Mouse (Mus musculus) heart, embryonic 16.5 days (tissue): ENCODE measurements at regions not wholly inside any gene's neighbourhood (a gene's known extent, or its start where the extent isn't known, plus 50 kb on each side); places are given as distances from the start of the nearest gene placed in this dataset.

Source experiments
- ATAC-seq: fragments of 200-750 bp; cut with Nextera tagmentation; replicated peaks from 2 replicates; pipeline ENCODE4 v1.8.0; 2017; ENCODE audit warnings: moderate number of reproducible peaks; ENCODE audit not compliant: insufficient read depth, low FRiP score; ENCODE audit errors: extremely low read depth
- H3K27ac ChIP-seq: fragments of 300-500 bp; sonication (generic); 2 replicates; pipeline ENCODE4 v1.5.1; 2014; ENCODE audit warnings: mild to moderate bottlenecking, low read length, control low read depth, moderate library complexity
- H3K27me3 ChIP-seq: fragments of 300-500 bp; sonication (generic); 2 replicates; pipeline ENCODE4 v1.6.1; 2014; ENCODE audit warnings: low read length, mixed read lengths; ENCODE audit not compliant: control insufficient read depth, insufficient read depth
- H3K36me3 ChIP-seq: fragments of 300-500 bp; sonication (generic); 2 replicates; pipeline ENCODE4 v1.6.1; 2014; ENCODE audit not compliant: control insufficient read depth, insufficient read depth
- H3K4me1 ChIP-seq: fragments of 300-500 bp; sonication (generic); 2 replicates; pipeline ENCODE4 v1.6.1; 2014; ENCODE audit warnings: low read length, mixed read lengths; ENCODE audit not compliant: control insufficient read depth, insufficient read depth
- H3K4me2 ChIP-seq: fragments of 300-500 bp; sonication (generic); 2 replicates; pipeline ENCODE4 v1.6.1; 2014; ENCODE audit warnings: low read depth, mild to moderate bottlenecking, control low read depth, low read length
- H3K4me3 ChIP-seq: fragments of 300-500 bp; sonication (generic); 2 replicates; pipeline ENCODE4 v1.5.1; 2014; ENCODE audit warnings: mild to moderate bottlenecking, control low read depth, low read length
- H3K9ac ChIP-seq: fragments of 300-500 bp; sonication (generic); 2 replicates; pipeline ENCODE4 v1.6.1; 2014; ENCODE audit warnings: low read length, control low read depth
- H3K9me3 ChIP-seq: fragments of 300-500 bp; sonication (generic); replicated peaks from 2 replicates; pipeline ENCODE4 v1.6.1; 2016; ENCODE audit warnings: low read length; ENCODE audit not compliant: control insufficient read depth
- WGBS: fragments of 180-500 bp; shearing (Covaris S2); extraction: QIAGEN DNeasy Blood & Tissue Kit; methylation state at CpG from one replicate; pipeline ENCODE4 v1.1.7; 2014; 5-methylcytosine and 5-hydroxymethylcytosine counted together

DNA sequence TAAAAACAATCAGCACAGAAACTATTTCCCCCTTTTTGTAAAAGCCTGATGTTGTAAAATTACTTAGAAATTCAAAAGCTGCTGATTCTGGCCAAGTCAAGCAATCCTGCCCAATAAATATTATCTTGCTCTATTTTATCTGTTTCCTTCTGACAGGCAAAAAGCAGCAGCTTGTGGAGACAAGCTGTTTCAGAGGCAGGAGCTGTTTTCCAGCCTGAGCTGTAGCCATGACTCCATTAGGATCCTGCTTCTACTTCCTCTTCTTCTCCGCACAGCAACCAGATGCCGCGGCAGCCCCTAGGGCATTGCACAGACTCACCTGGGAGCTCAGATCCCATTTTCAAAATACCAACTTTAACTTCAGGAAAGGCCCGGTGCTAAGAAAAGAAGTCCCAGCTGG, 774.8 kb downstream of the Ryr2 start:
- H3K27me3 ChIP-seq, result no peaks in the 10 kb centered on the region
- 69% methylated on average over 4 of the region's 4 CpGs for WGBS
- no peak overlapping the region for H3K4me3 ChIP-seq
- H3K9ac ChIP-seq, result no peak overlapping the region
- no peaks in the 10 kb centered on the region for H3K36me3 ChIP-seq
- H3K4me1 ChIP-seq, result no peaks in the 10 kb centered on the region
- H3K9me3 ChIP-seq, result no peaks in the 10 kb centered on the region
- H3K4me2 ChIP-seq, result no peak overlapping the region
- ATAC-seq, result no peak
- H3K27ac ChIP-seq, result no peak overlapping the region

DNA sequence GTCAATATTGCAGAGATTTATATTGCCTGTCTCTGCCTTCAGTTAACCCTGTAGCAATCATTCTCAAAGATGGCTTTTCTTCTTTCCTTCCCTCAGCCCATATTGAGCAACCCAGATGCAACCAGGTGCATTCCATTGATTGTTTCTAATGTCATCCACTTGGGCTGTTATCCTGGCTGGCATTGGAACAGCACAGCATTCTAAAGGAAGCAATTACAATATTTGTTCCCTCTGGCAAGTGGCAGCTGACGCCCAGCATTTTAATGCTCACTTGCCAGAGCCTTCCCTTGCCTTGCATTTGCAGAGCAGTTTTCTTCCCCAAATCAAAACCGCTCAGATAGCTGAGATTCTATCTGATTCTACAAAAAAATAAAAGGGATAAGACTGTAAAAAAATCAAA, 798.0 kb downstream of the Ryr2 start:
- Histone ChIP-seq H3K27ac (no peak overlapping the region), H3K9me3 (peaks cover 3% of the 10 kb centered on the region), H3K27me3 (no peaks in the 10 kb centered on the region), H3K36me3 (no peaks in the 10 kb centered on the region), H3K4me1 (no peaks in the 10 kb centered on the region), H3K9ac (no peak overlapping the region), H3K4me2 (no peak overlapping the region), H3K4me3 (no peak overlapping the region)
- ATAC-seq, result no peak
- 79% methylated on average over 2 of the region's 2 CpGs for WGBS

DNA sequence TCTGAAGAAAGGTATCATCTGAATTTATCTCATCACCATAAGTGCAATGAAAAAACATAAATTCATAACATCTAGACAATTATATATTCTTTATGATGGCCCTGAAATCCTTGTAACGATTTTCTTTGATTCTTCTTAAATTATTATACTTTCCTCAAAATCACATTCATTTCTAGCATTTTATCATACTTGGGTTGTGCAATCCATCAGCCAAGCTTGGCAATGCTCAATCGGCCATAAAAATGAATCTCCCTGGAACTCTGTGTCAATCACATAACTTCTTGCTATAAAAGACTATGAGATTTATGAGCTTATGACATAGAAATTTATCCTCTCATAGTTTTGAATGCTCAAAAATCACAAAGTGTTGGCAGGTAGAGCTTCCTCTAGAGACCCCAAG, 811.3 kb downstream of the Ryr2 start:
- no peaks in the 10 kb centered on the region for H3K36me3 ChIP-seq
- ATAC-seq, result no peak
- H3K4me1 ChIP-seq, result no peaks in the 10 kb centered on the region
- 75% methylated on average over 2 of the region's 2 CpGs for WGBS
- H3K4me3 ChIP-seq, result no peak overlapping the region
- H3K27me3 ChIP-seq, result no peaks in the 10 kb centered on the region
- no peak overlapping the region for H3K4me2 ChIP-seq
- H3K9ac ChIP-seq, result no peak overlapping the region
- H3K9me3 ChIP-seq, result no peaks in the 10 kb centered on the region
- H3K27ac ChIP-seq, result no peak overlapping the region

DNA sequence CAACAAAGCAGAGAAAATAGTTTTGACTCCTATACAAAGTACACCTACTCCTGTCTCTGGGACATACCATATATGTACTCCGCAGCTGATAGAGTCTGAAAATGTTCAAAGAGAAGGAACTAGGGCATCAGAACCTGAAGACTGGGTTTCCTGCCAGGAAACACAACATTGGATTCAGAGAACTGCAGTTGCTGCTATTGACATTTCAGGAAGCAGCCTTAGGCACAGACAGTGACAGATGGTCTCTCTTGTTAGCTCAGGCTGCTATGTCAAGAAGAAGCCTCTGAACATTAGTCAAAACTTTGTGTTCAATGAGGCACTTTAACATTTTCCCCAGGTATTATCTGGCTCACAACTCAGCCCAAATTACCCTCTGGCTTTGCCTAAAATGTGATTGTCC, 812.1 kb downstream of the Ryr2 start:
- no peaks in the 10 kb centered on the region for H3K27me3 ChIP-seq
- no peaks in the 10 kb centered on the region for H3K4me1 ChIP-seq
- no peaks in the 10 kb centered on the region for H3K36me3 ChIP-seq
- 95% methylated on average over 1 of the region's 1 CpGs for WGBS
- H3K9me3 ChIP-seq, result no peaks in the 10 kb centered on the region
- no peak overlapping the region for H3K4me3 ChIP-seq
- ATAC-seq, result no peak
- no peak overlapping the region for H3K27ac ChIP-seq
- no peak overlapping the region for H3K4me2 ChIP-seq
- H3K9ac ChIP-seq, result no peak overlapping the region

DNA sequence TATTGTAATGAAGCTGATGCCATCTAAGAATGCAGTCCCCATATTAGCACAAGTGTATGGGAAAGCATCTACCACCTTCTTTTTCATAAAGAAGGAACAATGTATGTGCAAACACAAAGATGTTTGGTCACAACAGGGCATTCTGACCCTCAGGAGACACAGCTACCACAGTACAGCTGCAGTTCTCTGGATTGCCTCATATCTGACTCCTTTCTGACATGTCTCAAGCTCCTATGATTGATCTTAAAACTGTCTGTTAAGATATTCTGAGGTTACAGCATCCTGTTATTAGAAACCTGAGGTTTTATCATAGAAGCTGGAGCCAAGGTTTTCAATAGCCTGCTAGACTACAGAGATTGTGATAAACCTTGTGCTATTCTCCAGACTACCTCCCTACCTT, 813.0 kb downstream of the Ryr2 start:
- H3K27ac ChIP-seq, result no peak overlapping the region
- H3K4me2 ChIP-seq, result no peak overlapping the region
- no peaks in the 10 kb centered on the region for H3K27me3 ChIP-seq
- H3K4me1 ChIP-seq, result no peaks in the 10 kb centered on the region
- no peak overlapping the region for H3K4me3 ChIP-seq
- no peak for ATAC-seq
- no peak overlapping the region for H3K9ac ChIP-seq
- no peaks in the 10 kb centered on the region for H3K36me3 ChIP-seq
- H3K9me3 ChIP-seq, result no peaks in the 10 kb centered on the region

DNA sequence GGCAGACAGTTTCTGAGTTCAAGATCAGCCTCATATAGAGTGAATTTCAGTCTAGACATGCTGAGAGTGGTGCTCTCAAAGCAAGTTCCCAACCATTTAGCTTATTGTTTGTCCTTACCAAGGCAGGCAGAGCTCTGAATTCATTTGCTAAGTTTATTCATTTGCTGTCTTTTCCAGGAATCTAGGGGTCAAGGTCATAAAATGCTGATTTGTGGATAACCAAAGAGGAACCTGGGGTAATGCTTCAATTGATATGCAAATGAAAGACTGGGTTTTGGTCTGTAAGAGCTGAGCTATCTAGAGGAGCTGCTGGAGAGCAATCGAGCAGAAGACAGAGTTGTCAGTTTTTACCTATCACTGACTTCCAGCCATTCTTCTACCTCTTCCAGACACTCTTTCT, 832.8 kb downstream of the Ryr2 start:
- Histone ChIP-seq H3K36me3 (no peaks in the 10 kb centered on the region), H3K9ac (no peak overlapping the region), H3K27ac (no peak overlapping the region), H3K4me1 (no peaks in the 10 kb centered on the region), H3K4me3 (no peak overlapping the region), H3K27me3 (no peaks in the 10 kb centered on the region), H3K4me2 (no peak overlapping the region), H3K9me3 (no peaks in the 10 kb centered on the region)
- WGBS, result 61% methylated on average over 1 of the region's 1 CpGs
- no peak for ATAC-seq

DNA sequence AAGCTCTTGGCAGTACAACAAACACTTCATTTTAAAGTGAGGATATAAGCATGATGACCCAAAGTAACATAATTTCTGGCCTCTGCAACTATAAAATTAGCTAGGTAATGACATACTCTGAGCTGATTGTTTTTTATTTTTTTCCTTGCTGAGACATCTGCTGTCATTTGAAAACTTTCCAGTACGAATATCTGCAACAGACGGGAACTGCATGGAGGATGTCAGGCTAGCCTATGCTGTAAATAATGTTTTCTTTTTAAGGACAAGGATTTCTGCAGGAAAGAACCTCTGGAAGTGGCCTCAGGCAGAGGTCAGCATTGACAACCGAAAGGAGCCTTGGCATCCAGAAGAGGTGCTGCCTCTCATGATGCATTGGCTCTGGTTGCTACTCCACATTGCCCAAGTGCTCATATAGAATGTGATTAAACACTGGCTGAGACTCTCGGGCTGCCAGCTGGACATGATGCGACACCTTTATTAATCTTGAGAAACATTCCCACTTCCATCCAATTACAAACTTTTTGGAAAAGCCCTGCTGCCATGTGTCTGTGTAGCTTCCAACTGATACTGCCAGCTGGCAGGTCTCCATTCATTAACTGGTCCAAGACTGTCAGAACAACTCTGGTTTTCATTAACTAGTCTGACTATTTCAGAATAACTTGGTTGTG, 837.9 kb downstream of the Ryr2 start:
- WGBS, result 59% methylated on average over 5 of the region's 5 CpGs
- H3K4me3 ChIP-seq, result no peak overlapping the region

DNA sequence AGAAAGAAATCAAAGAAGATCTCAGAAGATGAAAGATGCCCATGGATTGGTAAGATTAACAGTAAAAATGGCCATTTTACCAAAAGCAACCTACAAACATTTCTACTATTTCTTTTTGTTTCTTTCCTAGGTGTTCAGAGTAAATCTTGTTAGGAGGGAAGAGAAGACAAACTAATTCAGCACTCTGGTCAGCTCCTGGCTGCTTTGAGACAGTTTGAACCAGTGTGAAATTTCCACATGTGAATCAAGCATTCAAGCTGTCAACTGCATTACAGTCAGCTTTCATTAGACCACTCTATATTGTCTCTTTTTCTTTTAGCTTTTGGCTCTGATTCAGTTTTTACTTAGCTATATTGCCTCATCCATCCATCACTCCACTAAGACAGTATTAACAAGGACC, 859.2 kb downstream of the Ryr2 start:
- Histone ChIP-seq H3K27ac (no peak overlapping the region), H3K27me3 (no peaks in the 10 kb centered on the region), H3K9ac (no peak overlapping the region), H3K4me3 (no peak overlapping the region), H3K4me2 (no peak overlapping the region), H3K4me1 (no peaks in the 10 kb centered on the region), H3K36me3 (no peaks in the 10 kb centered on the region), H3K9me3 (no peaks in the 10 kb centered on the region)
- no peak for ATAC-seq

More for the DNA sequence above, 837.9 kb downstream of the Ryr2 start:
- H3K36me3 ChIP-seq, result no peaks in the 10 kb centered on the region
- no peak for ATAC-seq
- H3K27me3 ChIP-seq, result no peaks in the 10 kb centered on the region
- no peak overlapping the region for H3K27ac ChIP-seq
- H3K4me2 ChIP-seq, result no peak overlapping the region
- H3K9me3 ChIP-seq, result no peaks in the 10 kb centered on the region
- no peaks in the 10 kb centered on the region for H3K4me1 ChIP-seq
- no peak overlapping the region for H3K9ac ChIP-seq

DNA sequence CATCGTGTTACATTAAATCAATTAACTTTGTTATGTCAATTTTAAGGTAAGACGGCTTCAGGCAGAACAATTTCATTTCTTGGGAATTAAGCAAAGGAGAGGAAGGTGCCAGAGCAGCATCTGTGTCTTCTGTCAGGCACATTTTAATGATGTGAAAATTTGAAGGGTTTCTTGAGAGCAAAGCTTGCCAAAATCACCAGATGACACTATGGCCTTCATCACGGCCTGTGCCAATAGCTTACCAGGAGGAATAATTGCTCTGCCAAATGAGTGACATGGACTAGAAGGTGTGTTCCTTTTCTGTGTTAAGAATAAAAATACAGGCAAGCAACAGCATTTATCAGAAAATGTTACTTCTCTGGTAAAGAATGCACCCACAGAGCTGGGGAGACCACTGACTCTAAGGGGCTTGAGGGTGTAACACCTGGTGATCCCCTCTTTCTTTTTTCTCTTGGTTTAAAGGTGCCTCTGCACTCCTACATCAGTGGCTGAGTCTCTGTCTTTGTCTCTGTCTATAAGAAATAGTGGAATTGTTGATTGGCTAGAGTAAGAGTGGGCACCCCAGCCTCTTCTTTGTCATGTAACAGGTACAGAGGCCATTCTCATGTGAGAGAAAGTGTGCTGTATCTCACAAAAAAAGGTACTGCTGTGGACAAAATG, 856.2 kb upstream of the Chrm3 start:
- no peak overlapping the region for H3K27ac ChIP-seq
- no peak overlapping the region for H3K4me3 ChIP-seq
- H3K4me1 ChIP-seq, result no peaks in the 10 kb centered on the region
- no peaks in the 10 kb centered on the region for H3K27me3 ChIP-seq
- ATAC-seq, result no peak
- no peak overlapping the region for H3K9ac ChIP-seq
- 85% methylated on average over 3 of the region's 3 CpGs for WGBS
- H3K9me3 ChIP-seq, result no peaks in the 10 kb centered on the region
- no peaks in the 10 kb centered on the region for H3K36me3 ChIP-seq
- no peak overlapping the region for H3K4me2 ChIP-seq
